Mouse (Mus musculus) B cell, adult 67 days (primary cell): Measurements from ENCODE around the gene Twist1. TPM values are rescaled to one million over a fixed set of nuclear protein-coding genes. Genes with fewer than 3 reads are reported as not detected.

ENCODE experiments used
- total RNA-seq, 2 experiments: library from RNA; stranded (reverse); gene quantifications; 4 replicates each; pipeline ENCODE4 v1.2.4; 2023

Gene Twist1
- total RNA-seq: not detected

GRCm38 (mm10) chr12:33957400-33958240 is at the start of gene Twist1:
TSS of gene Twist1 (plus strand) at chr12:33957671.

GRCm38 (mm10) chr12:33928331-33929192 is 28.9 kb upstream of the Twist1 start, which contains the start of gene Ferd3l:
TSS of gene Ferd3l (plus strand) at chr12:33928425.

Other genes with a start within 250 kb of the Twist1 start
- gene Ferd3l, start 29.2 kb upstream of the Twist1 start, total RNA-seq: not detected